Mouse (Mus musculus) cerebellum, adult 9-11 months (tissue): Measurements from ENCODE around the gene Cfap45.

Experiments used
- DNase-seq: peaks from one replicate; pipeline ENCODE4 v3.0.0; 2022

Gene Cfap45

GRCm38 (mm10) chr1:172497428-172497827 lies 23.2 kb upstream of the Cfap45 start:
- no peak for DNase-seq

GRCm38 (mm10) chr1:172499765-172500441 lies 20.7 kb upstream of the Cfap45 start, which contains the start of gene Tagln2:
TSS of gene Tagln2 (plus strand) at chr1:172500047.
- DNase-seq = no peak

GRCm38 (mm10) chr1:172500451-172501370 lies 19.9 kb upstream of the Cfap45 start:
- no peak for DNase-seq

GRCm38 (mm10) chr1:172501371-172502144 lies 19.0 kb upstream of the Cfap45 start:
- no peak for DNase-seq

GRCm38 (mm10) chr1:172502145-172503110 lies 18.2 kb upstream of the Cfap45 start:
- no peak for DNase-seq

- no peak for DNase-seq
These were observed 17.2 kb upstream of the Cfap45 start for GRCm38 (mm10) chr1:172503111-172503997.

- no peak for DNase-seq
These were observed 15.8 kb upstream of the Cfap45 start for GRCm38 (mm10) chr1:172504756-172505155.

GRCm38 (mm10) chr1:172507001-172507400 lies 13.6 kb upstream of the Cfap45 start:
- no peak for DNase-seq

GRCm38 (mm10) chr1:172507701-172508100 lies 12.9 kb upstream of the Cfap45 start:
- no peak for DNase-seq

- DNase-seq = no peak
These were observed 12.4 kb upstream of the Cfap45 start for GRCm38 (mm10) chr1:172508172-172508571.

- DNase-seq = no peak
These were observed 11.4 kb upstream of the Cfap45 start for GRCm38 (mm10) chr1:172509235-172509634.

GRCm38 (mm10) chr1:172509983-172510382 lies 10.6 kb upstream of the Cfap45 start:
- no peak for DNase-seq

GRCm38 (mm10) chr1:172510421-172510972 lies 10.1 kb upstream of the Cfap45 start:
- no peak for DNase-seq

- no peak for DNase-seq
These were observed 7.6 kb upstream of the Cfap45 start for GRCm38 (mm10) chr1:172512962-172513361.

GRCm38 (mm10) chr1:172513525-172514212 lies 6.9 kb upstream of the Cfap45 start:
- DNase-seq = no peak

- no peak for DNase-seq
These were observed 6.4 kb upstream of the Cfap45 start for GRCm38 (mm10) chr1:172514213-172514529.

GRCm38 (mm10) chr1:172514551-172515268 lies 5.9 kb upstream of the Cfap45 start:
- no peak for DNase-seq

- DNase-seq = no peak
These were observed 5.2 kb upstream of the Cfap45 start for GRCm38 (mm10) chr1:172515396-172515795.

- DNase-seq = no peak
These were observed 2.6 kb upstream of the Cfap45 start for GRCm38 (mm10) chr1:172518013-172518412.
